In genomic region chr19:46198293-46198692, GRCm38 (mm10) we compare ENCODE assay signal across 21 mouse cellular contexts. TPM values are rescaled to one million over a fixed set of nuclear protein-coding genes. Genes with fewer than 3 reads are reported as not detected.
DNase-seq lines count a peak whose midpoint lies in the region; ATAC-seq and TF ChIP-seq lines count a peak whose summit lies in the region.
"Had no signal": no experiment of that assay in that cellular context is flagged by ENCODE, and none has a peak within 500 bp of the region (broad histone marks: within the 10 kb centered on the region; RNA-seq: fewer than 3 reads in every experiment).

No protein-coding gene starts in this region.

- H3K4me3 ChIP-seq in liver, adult 2 months (ENCODE audit: insufficient read depth, low read depth, low read length): no peak overlapping the region
- H3K4me3 ChIP-seq: embryonic facial prominence, embryonic 13.5 days; forebrain, embryonic 13.5 days; gastrocnemius, adult 2 months; heart, embryonic 13.5 days; hindbrain, embryonic 12.5 days had no signal

- TF ChIP-seq POLR2A in liver, adult 2 months (IDR thresholded peaks at IDR 0.05; ENCODE audit: extremely low read depth, insufficient read depth, low read length): no peak

- 23% methylated on average over 3 of the region's 3 CpGs for WGBS in liver, adult 2 months

- H3K4me1 ChIP-seq in liver, adult 2 months (ENCODE audit: control insufficient read depth, insufficient read depth, low read length): peaks cover 25% of the 10 kb centered on the region
- H3K4me1 ChIP-seq: embryonic facial prominence, embryonic 13.5 days; forebrain, embryonic 13.5 days; hindbrain, embryonic 12.5 days had no signal

- peak; percentile 11 for DNase-seq in kidney, adult 18-20 months
- no peak for DNase-seq in kidney, postnatal 4 days
- peak; percentile 95 for DNase-seq in liver, adult 2 months (ENCODE audit: extremely low read depth, low read depth, low spot score)
- DNase-seq in liver: no peak
- DNase-seq in kidney, postnatal 36 days: peak; percentile 26 to 57
- no peak for DNase-seq in embryo, embryonic 11 days
- DNase-seq: adrenal gland, postnatal 10 days; cerebellum, adult 11 months; cerebellum, adult 8-10 months; cerebellum, postnatal 25 days; forebrain, postnatal 0 days; gastrocnemius, adult 2 months; gastrocnemius, postnatal 25 days; heart, adult 11 months; heart, postnatal 36 days had no signal

- H3K36me3 ChIP-seq in liver, adult 2 months (ENCODE audit: control insufficient read depth, insufficient read depth, low read length): no peaks in the 10 kb centered on the region
- H3K36me3 ChIP-seq: embryonic facial prominence, embryonic 13.5 days; hindbrain, embryonic 12.5 days had no signal

- peaks cover 21% of the 10 kb centered on the region; the same call in 1 of the 2 replicates for H3K79me2 ChIP-seq in liver, adult 2 months (ENCODE audit: control insufficient read depth, insufficient read depth, low read length)

- TF ChIP-seq CTCF in liver, adult 2 months (IDR thresholded peaks at IDR 0.05; ENCODE audit: low read depth, low read length): no peak

- peak overlapping the region; percentile 87 for H3K27ac ChIP-seq in liver, adult 2 months (replicated peaks; ENCODE audit: insufficient read depth, low read depth, low read length)
- H3K27ac ChIP-seq: embryonic facial prominence, embryonic 13.5 days; forebrain, embryonic 13.5 days; gastrocnemius, adult 2 months; hindbrain, embryonic 12.5 days had no signal

- no peak overlapping the region for H3K9ac ChIP-seq in liver, adult 2 months (ENCODE audit: low read depth, low read length)
- H3K9ac ChIP-seq: embryonic facial prominence, embryonic 13.5 days; forebrain, embryonic 13.5 days; forebrain, postnatal 0 days; heart, embryonic 13.5 days; hindbrain, embryonic 12.5 days had no signal

- no peaks in the 10 kb centered on the region for H3K27me3 ChIP-seq in liver, adult 2 months (ENCODE audit: control insufficient read depth, insufficient read depth, low read length)
- H3K27me3 ChIP-seq: embryonic facial prominence, embryonic 13.5 days; forebrain, embryonic 13.5 days; heart, embryonic 13.5 days; hindbrain, embryonic 12.5 days had no signal

- no peak for ATAC-seq in granulocyte monocyte progenitor cell, adult 5-6 weeks (replicated peaks; ENCODE audit: poor library complexity, severe bottlenecking)
- ATAC-seq: forebrain, embryonic 13.5 days; forebrain, postnatal 0 days had no signal

RNA-seq across cellular contexts. Expression of gene Gbf1, which starts 46.0 kb away (rescaled TPM):
- total RNA-seq in liver, adult 2 months (2014; rRNA removed): 25.0 and 25.7 TPM in 2 replicates
- polyA plus RNA-seq in liver, adult 2 months (2012; rRNA removed): 49.3 and 58.1 TPM in 2 replicates
- 59.7 and 63.2 TPM in 2 replicates for total RNA-seq in granulocyte monocyte progenitor cell, adult 5-6 weeks (2014; fragmentation: Nextera tagmentation)
- 46.4 and 48.1 TPM in 2 replicates for total RNA-seq in granulocyte monocyte progenitor cell, adult 5-6 weeks (2017)

RNA-seq across cellular contexts. Expression of gene Pitx3, which starts 50.2 kb away (rescaled TPM):
- not detected in 2 replicates for total RNA-seq in liver, adult 2 months (2014; rRNA removed)
- polyA plus RNA-seq in liver, adult 2 months (2012; rRNA removed): not detected in 2 replicates
- not detected in 2 replicates for total RNA-seq in granulocyte monocyte progenitor cell, adult 5-6 weeks (2014; fragmentation: Nextera tagmentation)
- total RNA-seq in granulocyte monocyte progenitor cell, adult 5-6 weeks (2017): not detected in 2 replicates
- total RNA-seq: forebrain, postnatal 0 days had no signal
- polyA plus RNA-seq: forebrain, embryonic 13.5 days; heart, postnatal 0 days had no signal

Comparison
In these comparisons a context has a peak if more than half of its experiments do, and no peak if none do; other contexts are left out.
1. DNase-seq: peak in kidney, adult 18-20 months (single experiment), liver, adult 2 months (single experiment) and kidney, postnatal 36 days (2 of 2); none in kidney, postnatal 4 days (0 of 2), liver (single experiment) and embryo, embryonic 11 days (single experiment).